Mouse (Mus musculus) liver, embryonic 14.5 days (tissue): ENCODE data around the gene Gp5. TPM values are rescaled to one million over a fixed set of nuclear protein-coding genes. Genes with fewer than 3 reads are reported as not detected.

Source experiments
- ATAC-seq: fragments of 200-750 bp; cut with Nextera tagmentation; 2 replicates; pipeline ENCODE4 v1.8.0; 2017; ENCODE audit warnings: moderate number of reproducible peaks, mild to moderate bottlenecking, moderate library complexity; ENCODE audit not compliant: insufficient read depth
- DNase-seq, 3 experiments: peaks; one replicate each; pipeline ENCODE4 v3.0.0-alpha.2; 2012 to 2013; ENCODE audit warnings: low read depth in 3 of 3, low spot score in 3 of 3
- H3K27ac ChIP-seq: fragments of 300-500 bp; sonication (generic); 2 replicates; pipeline ENCODE4 v1.5.1; 2014; ENCODE audit warnings: moderate library complexity, mild to moderate bottlenecking, control low read depth, inconsistent platforms
- H3K27me3 ChIP-seq: fragments of 300-500 bp; sonication (generic); 2 replicates; pipeline ENCODE4 v1.6.1; 2014; ENCODE audit warnings: mild to moderate bottlenecking, low read length, moderate library complexity; ENCODE audit not compliant: control insufficient read depth, insufficient read depth
- H3K36me3 ChIP-seq: fragments of 300-500 bp; sonication (generic); replicated peaks from 2 replicates; pipeline ENCODE4 v1.6.1; 2014; ENCODE audit warnings: low read depth; ENCODE audit not compliant: control insufficient read depth, insufficient read depth
- H3K4me1 ChIP-seq, 2 experiments: fragments of 200-500 bp in 1 of 2; fragments of 300-500 bp in 1 of 2; sonication (generic) in 1 of 2; replicated peaks; 2 replicates each; pipeline ENCODE4 v1.6.1; 2012 to 2014; ENCODE audit warnings: antibody characterized with exemption in 1 of 2, inconsistent platforms in 1 of 2, low read length in 1 of 2; ENCODE audit not compliant: control insufficient read depth in 2 of 2, insufficient read depth in 2 of 2
- H3K4me2 ChIP-seq: fragments of 300-500 bp; sonication (generic); 2 replicates; pipeline ENCODE4 v1.6.1; 2014; ENCODE audit warnings: low read depth, mild to moderate bottlenecking, control low read depth, moderate library complexity
- H3K4me3 ChIP-seq, 2 experiments: fragments of 200-500 bp in 1 of 2; fragments of 300-500 bp in 1 of 2; sonication (generic) in 1 of 2; 2 replicates each; pipeline ENCODE4 v1.5.1; 2012 to 2014; ENCODE audit warnings: low read depth in 2 of 2, low read length in 2 of 2, mild to moderate bottlenecking in 2 of 2, control low read depth in 1 of 2, inconsistent platforms in 1 of 2, moderate library complexity in 1 of 2; ENCODE audit not compliant: insufficient read depth in 1 of 2
- H3K9ac ChIP-seq: fragments of 300-500 bp; sonication (generic); replicated peaks from 2 replicates; pipeline ENCODE4 v1.6.1; 2014; ENCODE audit warnings: mild to moderate bottlenecking, control low read depth, moderate library complexity
- H3K9me3 ChIP-seq: fragments of 300-500 bp; sonication (generic); 2 replicates; pipeline ENCODE4 v1.6.1; 2016; ENCODE audit warnings: low read length, mixed read lengths; ENCODE audit not compliant: control insufficient read depth
- CTCF ChIP-seq: IDR thresholded peaks from 2 replicates; pipeline ENCODE4 v1.5.1; 2016; ENCODE audit warnings: antibody characterized with exemption, low read depth, control low read depth
- EP300 ChIP-seq: IDR thresholded peaks from 2 replicates; pipeline ENCODE4 v1.6.1; 2016; ENCODE audit warnings: antibody characterized with exemption, low read depth
- WGBS: fragments of 180-500 bp; shearing (Covaris S2); extraction: QIAGEN DNeasy Blood & Tissue Kit; methylation state at CpG from one replicate; pipeline ENCODE4 v1.1.7; 2014; ENCODE audit not compliant: insufficient replicate concordance; 5-methylcytosine and 5-hydroxymethylcytosine counted together
- polyA plus RNA-seq, 2 experiments: library from polyadenylated mRNA; depleted of rRNA in 1 of 2; stranded (reverse) in 1 of 2; unstranded in 1 of 2; fragments of >200 nt; fragmentation: Nextera tagmentation in 1 of 2; extraction: Ambion mirVana in 1 of 2; gene quantifications; 2 replicates each; pipeline versions ENCODE4 v1.2.1 to v1.2.3; 2012 to 2014

Gp5 gene
- polyA plus RNA-seq, 2 experiments, result 9.4 to 9.8 TPM

DNA sequence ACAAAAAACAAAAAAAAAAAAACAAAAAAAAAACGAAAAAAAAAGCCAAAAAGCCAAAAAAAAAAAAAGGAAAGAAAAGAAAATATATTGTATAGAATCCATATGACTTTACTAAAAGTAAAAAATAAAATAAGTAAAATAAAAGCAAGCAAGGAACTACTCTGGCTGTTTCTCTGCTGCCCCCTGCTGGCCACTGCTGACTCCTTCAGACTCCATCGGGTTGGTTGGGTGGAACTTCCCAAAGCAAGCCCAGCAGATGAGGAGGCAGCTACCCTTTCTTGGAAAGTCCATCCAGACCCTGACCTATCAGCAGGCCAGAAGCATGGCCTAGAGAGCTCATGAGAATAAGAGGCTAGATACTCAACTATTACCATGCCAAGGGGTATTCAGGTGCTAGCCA, 47.9 kb downstream of the Gp5 start:
- no peak overlapping the region for H3K27ac ChIP-seq
- H3K9me3 ChIP-seq, result no peaks in the 10 kb centered on the region
- H3K4me2 ChIP-seq, result no peak overlapping the region
- 0% methylated on average over 2 of the region's 2 CpGs for WGBS
- no peak for ATAC-seq
- H3K4me1 ChIP-seq, result peaks cover 0 to 2% of the 10 kb centered on the region in 2 experiments; a peak in 1 of 4 replicates
- peak; percentile 25 to 47 (median 42) for DNase-seq
- H3K27me3 ChIP-seq, result no peaks in the 10 kb centered on the region
- no peaks in the 10 kb centered on the region for H3K36me3 ChIP-seq
- TF ChIP-seq CTCF (peak; percentile 89), EP300 (no peak)
- no peak overlapping the region for H3K4me3 ChIP-seq
- H3K9ac ChIP-seq, result no peak overlapping the region

DNA sequence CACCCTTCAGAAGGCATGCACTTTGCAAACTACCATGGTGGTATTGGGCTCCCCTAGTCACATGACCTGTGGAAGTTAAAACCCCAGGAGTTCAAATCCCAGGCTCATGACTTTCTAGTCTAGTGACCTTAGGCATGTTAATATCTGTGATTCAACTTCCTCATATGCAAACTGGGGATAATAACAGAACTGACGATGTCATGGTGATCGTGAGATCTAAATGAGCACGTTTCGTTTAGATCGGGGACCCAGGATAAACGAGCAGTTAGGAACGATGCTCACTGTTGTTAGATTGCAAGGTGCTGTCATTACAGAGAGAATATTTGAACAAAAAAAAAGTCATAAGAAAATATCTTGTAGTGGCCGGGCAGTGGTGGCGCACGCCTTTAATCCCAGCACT, 48.4 kb downstream of the Gp5 start:
- Histone ChIP-seq H3K9me3 (no peaks in the 10 kb centered on the region), H3K4me2 (no peak overlapping the region), H3K27ac (no peak overlapping the region), H3K36me3 (no peaks in the 10 kb centered on the region), H3K9ac (no peak overlapping the region), H3K4me3 (no peak overlapping the region), H3K27me3 (no peaks in the 10 kb centered on the region), H3K4me1 (peaks cover 0 to 2% of the 10 kb centered on the region in 2 experiments; a peak in 1 of 4 replicates)
- TF ChIP-seq CTCF (no peak), EP300 (no peak)
- ATAC-seq (no peak), DNase-seq (no peak)
- 63% methylated on average over 10 of the region's 10 CpGs for WGBS

- no peak for TF ChIP-seq CTCF
- TF ChIP-seq EP300, result no peak
- DNase-seq, result no peak
- peaks cover 0 to 2% of the 10 kb centered on the region in 2 experiments; a peak in 1 of 4 replicates for H3K4me1 ChIP-seq
These were observed 49.2 kb downstream of the Gp5 start for GRCm38 (mm10) chr16:30261341-30261740.

DNA sequence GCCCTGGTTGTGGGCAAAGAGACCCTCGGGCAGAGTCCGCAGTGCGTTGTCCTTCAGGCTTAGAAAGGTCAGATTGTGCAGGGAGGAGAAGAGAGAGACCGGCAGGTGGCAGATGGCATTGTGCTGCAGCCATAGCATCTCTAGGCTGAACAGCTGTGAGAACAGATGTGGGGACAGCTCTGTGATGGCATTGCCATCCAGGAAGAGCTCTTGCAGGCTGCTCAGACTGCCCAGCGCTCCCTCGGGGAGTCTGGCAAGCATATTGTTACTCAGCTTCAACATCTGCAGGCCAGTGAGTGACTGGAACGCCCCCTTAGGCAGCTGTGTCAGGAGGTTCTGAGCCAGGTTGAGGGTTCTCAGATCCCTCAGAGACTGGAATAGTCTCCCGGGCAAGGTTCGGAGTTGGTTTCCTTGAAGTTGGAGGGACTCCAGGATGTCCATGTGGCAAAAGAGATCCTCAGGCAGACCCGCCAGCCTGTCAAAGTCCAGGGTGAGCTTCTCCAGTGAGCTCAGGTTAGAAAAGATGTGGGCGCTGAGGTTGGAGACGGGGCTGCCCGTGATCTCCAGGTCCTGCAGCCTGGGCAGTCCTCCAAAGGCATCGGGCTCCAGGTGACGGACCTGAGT, 50.5 kb downstream of the Gp5 start:
- 73% methylated on average over 15 of the region's 15 CpGs for WGBS
- Histone ChIP-seq H3K4me3 (no peak overlapping the region), H3K4me2 (no peak overlapping the region), H3K4me1 (peaks cover 0 to 2% of the 10 kb centered on the region in 2 experiments; a peak in 1 of 4 replicates), H3K9me3 (no peaks in the 10 kb centered on the region), H3K27me3 (no peaks in the 10 kb centered on the region), H3K9ac (no peak overlapping the region), H3K36me3 (no peaks in the 10 kb centered on the region), H3K27ac (no peak overlapping the region)
- TF ChIP-seq CTCF (no peak), EP300 (no peak)
- no peak for DNase-seq
- ATAC-seq, result no peak

More at GRCm38 (mm10) chr16:30261341-30261740, 49.2 kb downstream of the Gp5 start:
- no peak overlapping the region for H3K27ac ChIP-seq
- ATAC-seq, result no peak
- H3K9me3 ChIP-seq, result no peaks in the 10 kb centered on the region
- H3K9ac ChIP-seq, result no peak overlapping the region
- WGBS, result 67% methylated on average over 9 of the region's 9 CpGs
- no peak overlapping the region for H3K4me3 ChIP-seq
- H3K27me3 ChIP-seq, result no peaks in the 10 kb centered on the region
- no peak overlapping the region for H3K4me2 ChIP-seq
- no peaks in the 10 kb centered on the region for H3K36me3 ChIP-seq

- H3K27me3 ChIP-seq, result no peaks in the 10 kb centered on the region
- no peaks in the 10 kb centered on the region for H3K9me3 ChIP-seq
- peaks cover 0 to 2% of the 10 kb centered on the region in 2 experiments; a peak in 1 of 4 replicates for H3K4me1 ChIP-seq
- H3K36me3 ChIP-seq, result no peaks in the 10 kb centered on the region
- 67% methylated on average over 10 of the region's 10 CpGs for WGBS
- no peak overlapping the region for H3K9ac ChIP-seq
- DNase-seq (no peak), ATAC-seq (no peak)
- no peak for TF ChIP-seq EP300
- H3K27ac ChIP-seq, result no peak overlapping the region
- H3K4me2 ChIP-seq, result no peak overlapping the region
- H3K4me3 ChIP-seq, result no peak overlapping the region
These were observed 51.1 kb downstream of the Gp5 start for GRCm38 (mm10) chr16:30259444-30259843.
